Mouse (Mus musculus) granulocyte monocyte progenitor cell, adult 5-6 weeks (primary cell): ENCODE measurements at regions not wholly inside any gene's neighbourhood (a gene's known extent, or its start where the extent isn't known, plus 50 kb on each side); places are given as distances from the start of the nearest gene placed in this dataset.

Source experiments
- ATAC-seq: replicated peaks from 2 replicates; pipeline ENCODE4 v1.8.0; 2016; ENCODE audit warnings: mild to moderate bottlenecking, moderate TSS enrichment, inconsistent platforms; ENCODE audit not compliant: poor library complexity, severe bottlenecking

DNA sequence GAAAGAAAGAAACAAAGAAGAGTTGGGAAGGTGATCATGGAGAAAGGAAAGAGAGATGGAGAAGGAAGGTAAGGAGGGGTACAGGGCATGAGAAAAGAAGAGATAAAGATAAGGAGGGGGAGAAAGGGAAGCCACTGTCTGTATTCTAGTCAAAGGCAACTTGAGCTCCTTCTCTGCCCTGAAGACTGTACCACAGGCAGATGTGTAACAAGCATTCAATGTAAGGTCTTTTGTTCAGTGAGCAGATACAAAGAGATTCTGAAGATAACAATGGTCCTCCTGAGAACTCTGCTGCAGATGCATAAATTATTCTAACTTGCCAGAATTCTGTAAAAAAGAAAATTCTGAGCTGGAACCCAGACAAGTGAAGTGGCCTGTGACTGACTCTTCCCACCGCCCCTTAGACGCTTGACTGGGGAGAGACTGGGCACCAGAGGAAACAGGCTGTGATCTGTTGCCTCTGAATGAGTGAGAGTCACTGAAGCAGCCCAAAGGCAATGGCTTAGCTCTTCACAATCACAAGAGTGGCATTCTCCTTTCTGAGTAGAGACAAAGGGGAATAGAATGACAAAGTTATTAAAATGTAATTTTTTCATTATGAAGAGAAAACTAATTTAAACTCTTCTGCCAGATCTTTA is 564.0 kb upstream of the Arpp21 start:
- no peak for ATAC-seq

- no peak for ATAC-seq
Observed at GRCm38 (mm10) chr9:112793537-112793936, 557.8 kb upstream of the Arpp21 start.

DNA sequence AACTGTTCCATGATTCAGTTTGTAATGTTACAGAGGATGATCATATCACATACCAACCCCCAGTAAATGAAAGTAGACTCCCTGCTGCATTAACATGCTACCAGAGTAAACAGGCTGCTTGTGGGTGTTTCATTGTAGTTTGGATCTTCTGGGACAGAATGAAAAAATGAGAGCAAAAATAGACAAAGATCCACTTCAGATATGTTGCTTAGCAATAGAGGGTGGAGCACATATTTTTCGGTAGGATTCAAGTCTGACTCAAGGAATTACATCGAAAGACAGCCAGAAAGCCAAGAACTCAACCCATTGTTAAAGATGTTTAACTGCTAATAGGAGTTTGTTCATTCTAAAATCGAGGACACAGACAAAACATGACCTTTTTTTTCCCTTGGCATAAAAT is 536.2 kb upstream of the Arpp21 start:
- ATAC-seq, result no peak

DNA sequence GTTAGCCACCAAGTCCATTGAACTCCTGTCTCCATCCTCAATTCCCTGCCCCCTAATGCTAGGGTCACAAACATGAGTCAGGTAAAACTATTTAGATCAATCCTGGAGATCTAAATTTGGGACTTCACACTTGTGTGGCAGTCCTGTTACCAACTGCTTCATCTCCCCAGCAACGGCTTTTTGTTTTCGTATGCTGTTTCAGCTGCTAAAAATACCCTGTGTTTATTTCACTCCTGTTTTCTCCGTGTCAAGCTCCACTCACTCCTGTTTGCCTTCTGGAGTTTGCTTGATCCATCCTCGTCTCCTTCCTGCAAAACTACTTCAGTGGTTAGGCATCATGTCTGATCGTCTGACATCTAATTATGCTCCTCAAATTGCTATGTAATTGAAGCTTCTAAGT is 508.9 kb upstream of the Arpp21 start:
- no peak for ATAC-seq

- ATAC-seq, result no peak
Observed at GRCm38 (mm10) chr9:112743871-112744590, 508.3 kb upstream of the Arpp21 start.

GRCm38 (mm10) chr9:112735761-112736160 is 500.0 kb upstream of the Arpp21 start:
- no peak for ATAC-seq

DNA sequence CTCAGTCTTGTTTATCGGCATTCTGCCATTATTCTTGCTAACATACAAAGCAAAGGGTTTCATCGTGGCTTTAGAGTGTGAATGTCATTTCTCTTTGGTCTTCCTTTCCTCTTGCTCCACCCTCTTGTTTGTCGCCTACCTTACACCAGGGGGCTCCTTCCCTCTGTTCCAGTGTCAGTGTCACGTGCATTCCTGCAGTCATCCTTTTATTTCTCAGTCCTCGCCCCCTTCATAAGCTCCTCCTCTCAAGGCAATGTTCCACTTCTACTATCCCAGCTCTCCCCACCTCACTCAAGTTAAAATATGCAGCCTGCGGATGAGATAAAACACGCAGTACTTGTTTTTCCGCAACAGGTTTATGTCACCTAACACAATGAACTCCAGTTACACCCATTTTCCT is 489.8 kb upstream of the Arpp21 start:
- no peak for ATAC-seq

DNA sequence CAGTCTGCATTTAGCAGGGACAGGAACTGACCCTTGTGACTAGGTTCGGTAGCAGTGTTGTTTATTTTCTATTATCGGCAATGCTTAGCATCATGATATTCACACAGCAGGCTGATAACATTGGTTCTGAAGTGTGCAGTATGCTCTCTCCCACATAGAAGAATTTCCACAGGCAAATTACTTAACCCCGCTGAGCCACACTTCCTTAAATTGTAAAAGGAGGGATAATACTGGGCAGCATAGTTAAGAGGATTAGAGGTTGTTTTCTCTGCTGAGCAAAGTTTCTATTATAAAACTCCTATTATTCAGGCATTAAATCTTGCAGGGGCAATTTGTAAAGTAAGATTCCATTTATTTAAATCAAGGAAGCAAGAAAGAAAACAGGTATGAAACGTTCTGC is 489.4 kb upstream of the Arpp21 start:
- ATAC-seq, result no peak

DNA sequence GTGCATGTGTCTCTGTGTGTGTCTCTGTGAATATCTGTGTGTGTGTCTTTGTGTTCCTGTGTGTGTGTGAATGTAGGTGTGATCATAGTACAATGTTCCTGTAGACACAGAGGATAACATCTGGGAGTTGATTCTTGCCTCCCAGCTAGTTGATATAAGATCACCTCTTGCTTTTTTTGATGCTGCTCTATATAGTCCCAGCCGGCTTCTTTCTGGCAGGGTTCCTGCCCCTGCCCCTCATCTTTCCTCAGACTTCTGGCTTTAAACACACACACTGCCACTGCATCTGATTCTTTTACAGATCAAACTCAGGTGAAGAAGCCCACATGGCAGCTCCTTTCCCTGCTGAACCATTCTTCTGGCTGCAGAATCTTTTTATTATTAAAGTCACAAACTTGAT is 487.6 kb upstream of the Arpp21 start:
- no peak for ATAC-seq

DNA sequence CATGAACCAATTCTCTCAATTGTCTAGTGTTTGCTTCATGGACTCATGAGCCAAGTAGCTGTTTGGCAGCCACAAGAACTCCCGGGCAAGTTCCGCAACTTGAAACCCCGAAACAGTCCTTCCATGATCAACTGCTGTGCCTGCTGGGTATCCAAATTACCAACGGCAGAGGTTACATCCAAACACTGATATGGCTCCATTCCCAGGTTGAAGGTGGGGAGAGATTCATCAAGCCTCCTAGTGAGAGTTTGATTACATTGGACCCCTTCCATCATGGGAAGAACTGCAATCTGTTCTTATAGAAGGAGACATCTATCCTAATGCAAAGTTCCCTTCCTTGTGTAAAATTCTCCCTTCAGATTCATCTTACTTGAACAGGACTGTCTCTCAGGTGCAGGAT is 486.8 kb upstream of the Arpp21 start:
- ATAC-seq, result no peak

DNA sequence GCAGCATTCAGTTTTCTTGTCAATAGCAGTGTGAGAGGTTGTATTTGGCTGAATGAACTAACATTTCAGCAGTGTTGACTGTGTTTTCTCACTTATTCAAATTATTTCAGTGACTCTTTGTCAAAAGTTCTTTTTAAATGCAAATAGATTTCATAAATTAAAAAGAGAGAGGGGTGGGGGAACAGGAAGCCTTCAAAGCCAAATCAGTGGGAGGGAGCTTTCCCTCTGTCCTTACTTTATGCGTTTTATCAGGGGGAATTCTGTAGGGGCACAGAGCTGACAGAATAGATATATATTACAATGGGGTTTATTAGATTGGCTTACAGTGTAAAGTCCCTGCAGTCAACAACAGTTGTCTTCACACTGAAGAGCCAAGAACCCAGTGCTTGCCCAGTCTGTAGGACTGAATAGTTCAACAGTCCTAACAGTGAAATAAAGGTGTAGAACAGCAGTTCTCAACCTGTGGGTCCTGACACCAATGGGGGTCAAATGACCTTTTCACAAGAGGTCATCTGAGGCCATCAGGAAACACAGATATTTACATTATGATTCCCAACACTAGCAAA is 479.5 kb upstream of the Arpp21 start:
- no peak for ATAC-seq

DNA sequence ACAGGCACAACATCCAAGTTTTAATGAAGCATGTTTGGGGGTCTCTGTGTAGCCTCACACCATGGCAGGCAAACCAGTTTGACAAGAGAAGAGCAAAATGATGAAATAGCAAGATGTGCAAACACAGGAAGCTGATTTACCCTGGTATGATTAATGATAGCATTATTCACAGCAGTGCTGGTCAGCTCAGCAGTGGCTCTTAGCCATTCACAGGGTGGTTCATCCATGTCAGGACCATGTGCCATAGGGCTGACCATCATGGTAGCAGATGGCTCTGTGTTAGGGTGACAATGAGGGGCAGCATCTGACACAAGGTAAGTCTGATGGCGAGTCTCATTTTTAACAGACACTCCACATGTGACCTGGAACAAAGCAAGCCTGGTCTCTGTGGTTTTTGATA is 443.1 kb upstream of the Arpp21 start:
- no peak for ATAC-seq

DNA sequence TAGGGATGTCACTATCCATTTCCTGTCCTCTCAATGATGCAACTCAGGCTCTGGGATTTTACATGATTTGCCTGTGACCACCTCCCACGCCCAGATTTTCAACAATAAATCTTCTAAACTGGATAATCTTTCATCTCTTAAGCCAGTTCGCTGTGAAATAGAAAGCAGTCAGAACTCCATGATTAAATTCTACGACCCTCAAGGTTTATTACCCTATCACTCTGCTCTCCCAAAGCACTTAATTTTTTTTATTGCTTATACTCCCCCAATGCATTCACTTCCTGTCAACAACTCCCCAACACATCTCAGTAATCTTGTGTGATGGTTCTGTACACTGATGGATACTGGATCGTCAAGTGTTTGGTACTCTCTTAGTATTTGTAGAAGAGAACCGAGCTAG is 439.5 kb upstream of the Arpp21 start:
- no peak for ATAC-seq
